In genomic region chr2:69288989-69289388, GRCm38 (mm10) we compare ENCODE assay signal across 15 mouse cellular contexts. TPM values are rescaled to one million over a fixed set of nuclear protein-coding genes. Genes with fewer than 3 reads are reported as not detected.
DNase-seq lines count a peak whose midpoint lies in the region; ATAC-seq and TF ChIP-seq lines count a peak whose summit lies in the region.
"Had no signal": no experiment of that assay in that cellular context is flagged by ENCODE, and none has a peak within 500 bp of the region (broad histone marks: within the 10 kb centered on the region; RNA-seq: fewer than 3 reads in every experiment).

No protein-coding gene starts in this region.

- no peaks in the 10 kb centered on the region for H3K9me3 ChIP-seq in heart, postnatal 0 days (replicated peaks; ENCODE audit: control insufficient read depth, low read length)
- no peaks in the 10 kb centered on the region for H3K9me3 ChIP-seq in heart, embryonic 12.5 days (replicated peaks)
- no peaks in the 10 kb centered on the region for H3K9me3 ChIP-seq in hindbrain, embryonic 13.5 days
- H3K9me3 ChIP-seq: hindbrain, embryonic 12.5 days had no signal

- H3K4me1 ChIP-seq in heart, postnatal 0 days (ENCODE audit: control insufficient read depth, insufficient read depth) = peaks cover 5% of the 10 kb centered on the region; the same call in 1 of the 2 replicates
- peaks cover 4% of the 10 kb centered on the region; the same call in 1 of the 2 replicates for H3K4me1 ChIP-seq in heart, embryonic 12.5 days (replicated peaks)
- no peaks in the 10 kb centered on the region for H3K4me1 ChIP-seq in cerebellum, adult 2 months (ENCODE audit: control insufficient read depth, insufficient read depth, low read length)
- no peaks in the 10 kb centered on the region for H3K4me1 ChIP-seq in hindbrain, embryonic 13.5 days (replicated peaks)
- H3K4me1 ChIP-seq: hindbrain, embryonic 12.5 days had no signal

- H3K27me3 ChIP-seq in heart, postnatal 0 days (ENCODE audit: control insufficient read depth, insufficient read depth, low read length) = no peaks in the 10 kb centered on the region
- H3K27me3 ChIP-seq in heart, embryonic 12.5 days (replicated peaks) = no peaks in the 10 kb centered on the region
- no peaks in the 10 kb centered on the region for H3K27me3 ChIP-seq in cerebellum, adult 2 months (ENCODE audit: control insufficient read depth, insufficient read depth, low read length)
- no peaks in the 10 kb centered on the region for H3K27me3 ChIP-seq in hindbrain, embryonic 13.5 days
- H3K27me3 ChIP-seq: CH12.LX; hindbrain, embryonic 12.5 days had no signal

- H3K36me3 ChIP-seq in heart, postnatal 0 days (replicated peaks; ENCODE audit: control insufficient read depth, insufficient read depth, low read length) = no peaks in the 10 kb centered on the region
- H3K36me3 ChIP-seq in heart, embryonic 12.5 days = no peaks in the 10 kb centered on the region
- H3K36me3 ChIP-seq in hindbrain, embryonic 13.5 days = no peaks in the 10 kb centered on the region
- H3K36me3 ChIP-seq: hindbrain, embryonic 12.5 days had no signal

- TF ChIP-seq CTCF in heart, postnatal 0 days (IDR thresholded peaks at IDR 0.05; ENCODE audit: low read depth) = no peak
- no peak for TF ChIP-seq CTCF in cerebellum, adult 2 months (IDR thresholded peaks at IDR 0.05; ENCODE audit: borderline replicate concordance, insufficient read depth, low read depth, low read length)

- no peak overlapping the region for H3K9ac ChIP-seq in heart, postnatal 0 days (replicated peaks; ENCODE audit: low read depth, low read length)
- H3K9ac ChIP-seq in heart, embryonic 12.5 days = no peak overlapping the region
- H3K9ac ChIP-seq in hindbrain, embryonic 13.5 days = no peak overlapping the region
- H3K9ac ChIP-seq: hindbrain, embryonic 12.5 days; liver, embryonic 14.5 days had no signal

- no peak for TF ChIP-seq EP300 in heart, postnatal 0 days (IDR thresholded peaks at IDR 0.05; ENCODE audit: low read depth)

- peak; percentile 79 for ATAC-seq in heart, postnatal 0 days (ENCODE audit: insufficient read depth, low read depth)
- no peak for ATAC-seq in heart, embryonic 12.5 days (ENCODE audit: insufficient number of reproducible peaks, low FRiP score)
- ATAC-seq in hindbrain, embryonic 13.5 days (ENCODE audit: low FRiP score) = no peak

- no peak for TF ChIP-seq POLR2A in cerebellum, adult 2 months (IDR thresholded peaks at IDR 0.05; ENCODE audit: borderline replicate concordance, insufficient read depth, low read length)

- H3K4me3 ChIP-seq in heart, postnatal 0 days (ENCODE audit: low read depth, low read length) = no peak overlapping the region
- no peak overlapping the region for H3K4me3 ChIP-seq in heart, embryonic 12.5 days
- no peak overlapping the region for H3K4me3 ChIP-seq in cerebellum, adult 2 months (replicated peaks; ENCODE audit: insufficient read depth, low read depth, low read length)
- H3K4me3 ChIP-seq in hindbrain, embryonic 13.5 days = no peak overlapping the region
- H3K4me3 ChIP-seq: hindbrain, embryonic 12.5 days had no signal

- WGBS in heart, postnatal 0 days = 18% methylated on average over 5 of the region's 5 CpGs
- WGBS in heart, embryonic 12.5 days = 43% methylated on average over 5 of the region's 5 CpGs
- 17% methylated on average over 5 of the region's 5 CpGs for WGBS in cerebellum, adult 2 months
- 78% methylated on average over 5 of the region's 5 CpGs for WGBS in hindbrain, embryonic 13.5 days

- peak; percentile 34 for DNase-seq in heart, postnatal 0 days (ENCODE audit: low spot score)
- DNase-seq in urinary bladder, postnatal 14 days (ENCODE audit: low spot score) = peak; percentile 8
- no peak for DNase-seq in urinary bladder, postnatal 25 days (ENCODE audit: low spot score)
- DNase-seq in kidney, adult 9 months = peak; percentile 33
- no peak for DNase-seq in cerebellum, adult 2 months
- no peak for DNase-seq in right cerebral cortex, adult 18-20 months

- no peak overlapping the region for H3K4me2 ChIP-seq in heart, postnatal 0 days (ENCODE audit: low read depth, low read length)
- H3K4me2 ChIP-seq in heart, embryonic 12.5 days = no peak overlapping the region
- H3K4me2 ChIP-seq in hindbrain, embryonic 13.5 days = no peak overlapping the region
- H3K4me2 ChIP-seq: hindbrain, embryonic 12.5 days had no signal

- no peak overlapping the region for H3K27ac ChIP-seq in heart, postnatal 0 days (ENCODE audit: low read depth)
- H3K27ac ChIP-seq in heart, embryonic 12.5 days (ENCODE audit: poor library complexity, severe bottlenecking) = no peak overlapping the region
- H3K27ac ChIP-seq in cerebellum, adult 2 months (ENCODE audit: insufficient read depth, low read length) = no peak overlapping the region
- no peak overlapping the region for H3K27ac ChIP-seq in hindbrain, embryonic 13.5 days
- H3K27ac ChIP-seq: hindbrain, embryonic 12.5 days; liver, embryonic 14.5 days had no signal

RNA-seq across cellular contexts. Expression of gene Abcb11, which starts 53.4 kb away (rescaled TPM):
- not detected in 2 replicates for total RNA-seq in heart, postnatal 0 days (2014; rRNA removed; ENCODE audit: low replicate concordance)
- polyA plus RNA-seq in heart, postnatal 0 days (2015; fragmentation: Nextera tagmentation; extraction: Ambion mirVana) = not detected in 2 replicates
- polyA plus RNA-seq in heart, embryonic 12.5 days (2016; fragmentation: Nextera tagmentation; extraction: Ambion mirVana) = 0.14 TPM in 1 of 2 replicates, not detected in the other
- 0.06 TPM in 1 of 2 replicates, not detected in the other for polyA plus RNA-seq in cerebellum, adult 2 months (2012; rRNA removed)
- polyA plus RNA-seq in hindbrain, embryonic 13.5 days (2015; fragmentation: Nextera tagmentation; extraction: Ambion mirVana) = 0.04 TPM in 1 of 2 replicates, not detected in the other
- total RNA-seq: layer of hippocampus, adult 8-10 months; left cerebral cortex, postnatal 36 days; megakaryocyte-erythroid progenitor cell, adult 5-6 weeks had no signal
- polyA plus RNA-seq: hindbrain, embryonic 12.5 days; spleen, adult 2 months had no signal

Comparison
In these comparisons a context has a peak if more than half of its experiments do, and no peak if none do; other contexts are left out.
1. DNase-seq: peak in heart, postnatal 0 days (single experiment), urinary bladder, postnatal 14 days (single experiment) and kidney, adult 9 months (single experiment); none in urinary bladder, postnatal 25 days (single experiment), cerebellum, adult 2 months (0 of 2) and right cerebral cortex, adult 18-20 months (single experiment).